ENCODE assay signal across 8 mouse cellular contexts in genomic region chr17:25861704-25862612, GRCm38 (mm10). TPM values are rescaled to one million over a fixed set of nuclear protein-coding genes. Genes with fewer than 3 reads are reported as not detected.
DNase-seq lines count a peak whose midpoint lies in the region; ATAC-seq and TF ChIP-seq lines count a peak whose summit lies in the region.

No protein-coding gene starts in this region.

- no peak for DNase-seq in gastrocnemius, adult 2 months
- no peak for DNase-seq in gastrocnemius, postnatal 10 days
- no peak for DNase-seq in thymus, adult 2 months
- no peak for DNase-seq in thymus, postnatal 10 days (ENCODE audit: low spot score in 2 of 2)
- DNase-seq in stomach, postnatal 0 days (ENCODE audit: low spot score) = no peak
- no peak for DNase-seq in thymus, postnatal 25 days
- no peak for DNase-seq in left cerebral cortex, postnatal 36 days (ENCODE audit: low spot score in 2 of 2)

- H3K36me3 ChIP-seq in thymus, adult 2 months (ENCODE audit: control insufficient read depth, insufficient read depth, low read length) = no peaks in the 10 kb centered on the region
- no peaks in the 10 kb centered on the region for H3K36me3 ChIP-seq in limb, embryonic 15.5 days
- H3K36me3 ChIP-seq in stomach, postnatal 0 days (ENCODE audit: control insufficient read depth, insufficient read depth, low read length) = no peaks in the 10 kb centered on the region

- peak overlapping the region; percentile 93 for H3K4me3 ChIP-seq in gastrocnemius, adult 2 months
- H3K4me3 ChIP-seq in thymus, adult 2 months (ENCODE audit: control insufficient read depth, insufficient read depth, low read length) = peak overlapping the region; percentile 55
- peak overlapping the region; percentile 64 for H3K4me3 ChIP-seq in limb, embryonic 15.5 days
- peak overlapping the region; percentile 67 for H3K4me3 ChIP-seq in stomach, postnatal 0 days (ENCODE audit: low read depth, low read length)

- intact Hi-C loops in gastrocnemius, adult 2 months (cut with DNase I) = loop anchor here (2.0 kb wide), 1 partner anchor 17 kb away; the partner anchor contains the start of gene Rhot2
- intact Hi-C loops in left cerebral cortex, postnatal 36 days (cut with DNase I) = no loop called here

- no peaks in the 10 kb centered on the region for H3K27me3 ChIP-seq in thymus, adult 2 months (ENCODE audit: control insufficient read depth, insufficient read depth, low read length)
- H3K27me3 ChIP-seq in limb, embryonic 15.5 days = no peaks in the 10 kb centered on the region
- no peaks in the 10 kb centered on the region for H3K27me3 ChIP-seq in stomach, postnatal 0 days (ENCODE audit: control insufficient read depth, insufficient read depth, low read length)

- H3K9me3 ChIP-seq in limb, embryonic 15.5 days = no peaks in the 10 kb centered on the region
- no peaks in the 10 kb centered on the region for H3K9me3 ChIP-seq in stomach, postnatal 0 days (ENCODE audit: control insufficient read depth, low read length)

- H3K9ac ChIP-seq in limb, embryonic 15.5 days = peak overlapping the region; percentile 71
- H3K9ac ChIP-seq in stomach, postnatal 0 days (ENCODE audit: low read length) = peak overlapping the region; percentile 79

- H3K27ac ChIP-seq in gastrocnemius, adult 2 months = peak overlapping the region; percentile 94
- peak overlapping the region; percentile 45 for H3K27ac ChIP-seq in thymus, adult 2 months (ENCODE audit: control insufficient read depth, insufficient read depth, low read length)
- peak overlapping the region; percentile 87 for H3K27ac ChIP-seq in limb, embryonic 15.5 days
- peak overlapping the region; percentile 77 for H3K27ac ChIP-seq in stomach, postnatal 0 days (replicated peaks)

- no peak for TF ChIP-seq EP300 in stomach, postnatal 0 days (optimal IDR thresholded peaks at IDR 0.05)

- WGBS in thymus, adult 2 months = 18% methylated on average over 6 of the region's 6 CpGs
- 10% methylated on average over 6 of the region's 6 CpGs for WGBS in limb, embryonic 15.5 days
- WGBS in stomach, postnatal 0 days = 14% methylated on average over 6 of the region's 6 CpGs

- no peak for TF ChIP-seq POLR2A in thymus, adult 2 months (IDR thresholded peaks at IDR 0.05; ENCODE audit: control insufficient read depth, extremely low read depth, insufficient read depth, low read length, poor library complexity)

- ATAC-seq in limb, embryonic 15.5 days (ENCODE audit: insufficient number of reproducible peaks, low FRiP score, low TSS enrichment, low read depth) = no peak
- no peak for ATAC-seq in stomach, postnatal 0 days (ENCODE audit: low FRiP score, low TSS enrichment)

- H3K4me1 ChIP-seq in thymus, adult 2 months (replicated peaks; ENCODE audit: control insufficient read depth, insufficient read depth, low read length) = peaks cover 15% of the 10 kb centered on the region
- peaks cover 11% of the 10 kb centered on the region for H3K4me1 ChIP-seq in limb, embryonic 15.5 days
- H3K4me1 ChIP-seq in stomach, postnatal 0 days (replicated peaks; ENCODE audit: control insufficient read depth, insufficient read depth) = peaks cover 7% of the 10 kb centered on the region

- H3K4me2 ChIP-seq in limb, embryonic 15.5 days = peak overlapping the region; percentile 81
- peak overlapping the region; percentile 91 for H3K4me2 ChIP-seq in stomach, postnatal 0 days (replicated peaks; ENCODE audit: low read depth)

- TF ChIP-seq CTCF in gastrocnemius, adult 2 months (IDR thresholded peaks at IDR 0.05) = no peak
- TF ChIP-seq CTCF in thymus, adult 2 months (IDR thresholded peaks at IDR 0.05; ENCODE audit: borderline replicate concordance, control insufficient read depth, extremely low read depth, insufficient read depth, low read length, poor library complexity) = no peak
- no peak for TF ChIP-seq CTCF in stomach, postnatal 0 days (IDR thresholded peaks at IDR 0.05; ENCODE audit: low read depth)

RNA-seq across cellular contexts. Expression of gene Wdr90, which starts 0.7 kb away (rescaled TPM):
- 1 to 10 TPM in 1 of 2 experiments, under 1 TPM in 1; 0.66 to 1.0 TPM for total RNA-seq in gastrocnemius, adult 2 months (2021)
- 1 to 10 TPM; 3.3 to 5.2 TPM for total RNA-seq in gastrocnemius, postnatal 10 days (2021)
- polyA plus RNA-seq in thymus, adult 2 months (2012; rRNA removed) = 107 and 133 TPM in 2 replicates
- polyA plus RNA-seq in limb, embryonic 15.5 days (2015; fragmentation: Nextera tagmentation; extraction: Ambion mirVana) = 16.8 and 21.3 TPM in 2 replicates
- polyA plus RNA-seq in stomach, postnatal 0 days (2015; fragmentation: Nextera tagmentation; extraction: Ambion mirVana) = 4.1 and 4.2 TPM in 2 replicates
- total RNA-seq in left cerebral cortex, postnatal 36 days (2021) = 10 to 100 TPM; 21.2 to 36.6 TPM

RNA-seq across cellular contexts. Expression of gene Mcrip2, which starts 6.6 kb away (rescaled TPM):
- 100 to 1,000 TPM in 1 of 2 experiments, 10 to 100 TPM in 1; 85.3 to 117 TPM for total RNA-seq in gastrocnemius, adult 2 months (2021)
- 10 to 100 TPM; 57.9 to 61.8 TPM for total RNA-seq in gastrocnemius, postnatal 10 days (2021)
- polyA plus RNA-seq in thymus, adult 2 months (2012; rRNA removed) = 52.1 and 54.6 TPM in 2 replicates
- 16.7 and 22.2 TPM in 2 replicates for polyA plus RNA-seq in limb, embryonic 15.5 days (2015; fragmentation: Nextera tagmentation; extraction: Ambion mirVana)
- polyA plus RNA-seq in stomach, postnatal 0 days (2015; fragmentation: Nextera tagmentation; extraction: Ambion mirVana) = 52.4 and 59.9 TPM in 2 replicates
- total RNA-seq in left cerebral cortex, postnatal 36 days (2021) = 10 to 100 TPM; 23.5 to 29.8 TPM

RNA-seq across cellular contexts. Expression of gene Mettl26, which starts 12.9 kb away (rescaled TPM):
- 10 to 100 TPM; 27.7 to 33.7 TPM for total RNA-seq in gastrocnemius, adult 2 months (2021)
- 10 to 100 TPM; 20.7 to 23.1 TPM for total RNA-seq in gastrocnemius, postnatal 10 days (2021)
- 77.3 and 82.3 TPM in 2 replicates for polyA plus RNA-seq in thymus, adult 2 months (2012; rRNA removed)
- polyA plus RNA-seq in limb, embryonic 15.5 days (2015; fragmentation: Nextera tagmentation; extraction: Ambion mirVana) = 45.3 and 48.0 TPM in 2 replicates
- polyA plus RNA-seq in stomach, postnatal 0 days (2015; fragmentation: Nextera tagmentation; extraction: Ambion mirVana) = 52.9 and 54.1 TPM in 2 replicates
- 10 to 100 TPM; 33.3 to 36.4 TPM for total RNA-seq in left cerebral cortex, postnatal 36 days (2021)

RNA-seq across cellular contexts. Expression of gene Rhot2, which starts 17.3 kb away (rescaled TPM):
- 10 to 100 TPM; 58.1 to 89.3 TPM for total RNA-seq in gastrocnemius, adult 2 months (2021)
- 10 to 100 TPM; 36.8 TPM for total RNA-seq in gastrocnemius, postnatal 10 days (2021)
- polyA plus RNA-seq in thymus, adult 2 months (2012; rRNA removed) = 192 and 206 TPM in 2 replicates
- 21.9 and 25.4 TPM in 2 replicates for polyA plus RNA-seq in limb, embryonic 15.5 days (2015; fragmentation: Nextera tagmentation; extraction: Ambion mirVana)
- polyA plus RNA-seq in stomach, postnatal 0 days (2015; fragmentation: Nextera tagmentation; extraction: Ambion mirVana) = 10.7 and 13.2 TPM in 2 replicates
- total RNA-seq in left cerebral cortex, postnatal 36 days (2021) = 10 to 100 TPM; 73.7 to 86.7 TPM

RNA-seq across cellular contexts. Expression of gene Wfikkn1, which starts 18.7 kb away (rescaled TPM):
- under 1 TPM; 0.26 to 0.75 TPM for total RNA-seq in gastrocnemius, adult 2 months (2021)
- total RNA-seq in gastrocnemius, postnatal 10 days (2021) = 1 to 10 TPM in 1 of 2 experiments, under 1 TPM in 1; 0.78 to 1.1 TPM
- polyA plus RNA-seq in thymus, adult 2 months (2012; rRNA removed) = 2.9 and 3.7 TPM in 2 replicates
- 0.63 and 0.65 TPM in 2 replicates for polyA plus RNA-seq in limb, embryonic 15.5 days (2015; fragmentation: Nextera tagmentation; extraction: Ambion mirVana)
- 0.35 and 0.38 TPM in 2 replicates for polyA plus RNA-seq in stomach, postnatal 0 days (2015; fragmentation: Nextera tagmentation; extraction: Ambion mirVana)
- total RNA-seq in left cerebral cortex, postnatal 36 days (2021) = 1 to 10 TPM; 1.4 to 1.5 TPM
